Mouse (Mus musculus): ENCODE measurements around the gene Med27.

GRCm38 (mm10) chr2:29532173-29532572 is 185.6 kb downstream of the Med27 start:
- TF ChIP-seq CTCF (IDR thresholded peaks at IDR 0.05; ENCODE audit: low read depth) (no peak), EP300 (IDR thresholded peaks at IDR 0.05; ENCODE audit: low read depth) (no peak)
